Mouse (Mus musculus): ENCODE results near the gene Ccl7. TPM values are rescaled to one million over a fixed set of nuclear protein-coding genes. Genes with fewer than 3 reads are reported as not detected.

Ccl7 gene
- total RNA-seq, 2 experiments from 2014 or later = not detected

- no peak for ATAC-seq (replicated peaks; ENCODE audit: low FRiP score, poor library complexity, severe bottlenecking)
Measured at GRCm38 (mm10) chr11:82032678-82033344, 12.7 kb upstream of the Ccl7 start.

GRCm38 (mm10) chr11:82034446-82034845 is 11.1 kb upstream of the Ccl7 start:
- ATAC-seq (replicated peaks; ENCODE audit: low FRiP score, poor library complexity, severe bottlenecking) = no peak

- ATAC-seq (replicated peaks; ENCODE audit: low FRiP score, poor library complexity, severe bottlenecking) = no peak
Measured at GRCm38 (mm10) chr11:82035356-82035755, 10.2 kb upstream of the Ccl7 start, which contains the start of gene Ccl2. Ccl2 (plus strand) TSS chr11:82035571.

GRCm38 (mm10) chr11:82035857-82036256 is 9.7 kb upstream of the Ccl7 start:
- ATAC-seq (replicated peaks; ENCODE audit: low FRiP score, poor library complexity, severe bottlenecking) = no peak

- no peak for ATAC-seq (replicated peaks; ENCODE audit: low FRiP score, poor library complexity, severe bottlenecking)
Measured at GRCm38 (mm10) chr11:82038535-82038934, 7.0 kb upstream of the Ccl7 start, which contains the start of gene Gm17268. Gm17268 (minus strand) TSS chr11:82038562.

GRCm38 (mm10) chr11:82039132-82039660 is 6.3 kb upstream of the Ccl7 start:
- no peak for ATAC-seq (replicated peaks; ENCODE audit: low FRiP score, poor library complexity, severe bottlenecking)

GRCm38 (mm10) chr11:82041671-82042080 is 3.8 kb upstream of the Ccl7 start:
- no peak for ATAC-seq (replicated peaks; ENCODE audit: low FRiP score, poor library complexity, severe bottlenecking)

GRCm38 (mm10) chr11:82047746-82048415 is 2.4 kb downstream of the Ccl7 start:
- ATAC-seq (replicated peaks; ENCODE audit: low FRiP score, poor library complexity, severe bottlenecking) = no peak

- no peak for ATAC-seq (replicated peaks; ENCODE audit: low FRiP score, poor library complexity, severe bottlenecking)
Measured at GRCm38 (mm10) chr11:82053849-82054248, 8.3 kb downstream of the Ccl7 start.

- no peak for ATAC-seq (replicated peaks; ENCODE audit: low FRiP score, poor library complexity, severe bottlenecking)
Measured at GRCm38 (mm10) chr11:82057646-82058045, 12.1 kb downstream of the Ccl7 start, which contains the start of gene Ccl11. Ccl11 (plus strand) TSS chr11:82057823.

- no peak for ATAC-seq (replicated peaks; ENCODE audit: low FRiP score, poor library complexity, severe bottlenecking)
Measured at GRCm38 (mm10) chr11:82062226-82062625, 16.7 kb downstream of the Ccl7 start.

GRCm38 (mm10) chr11:82063454-82063853 is 17.9 kb downstream of the Ccl7 start:
- ATAC-seq (replicated peaks; ENCODE audit: low FRiP score, poor library complexity, severe bottlenecking) = no peak

GRCm38 (mm10) chr11:82066953-82067571 is 21.6 kb downstream of the Ccl7 start:
- no peak for ATAC-seq (replicated peaks; ENCODE audit: low FRiP score, poor library complexity, severe bottlenecking)

GRCm38 (mm10) chr11:82071076-82071475 is 25.6 kb downstream of the Ccl7 start:
- no peak for ATAC-seq (replicated peaks; ENCODE audit: low FRiP score, poor library complexity, severe bottlenecking)

- no peak for ATAC-seq (replicated peaks; ENCODE audit: low FRiP score, poor library complexity, severe bottlenecking)
Measured at GRCm38 (mm10) chr11:82072374-82072773, 26.9 kb downstream of the Ccl7 start.

- ATAC-seq (replicated peaks; ENCODE audit: low FRiP score, poor library complexity, severe bottlenecking) = no peak
Measured at GRCm38 (mm10) chr11:82072984-82073383, 27.5 kb downstream of the Ccl7 start.

GRCm38 (mm10) chr11:82073686-82074085 is 28.2 kb downstream of the Ccl7 start:
- no peak for ATAC-seq (replicated peaks; ENCODE audit: low FRiP score, poor library complexity, severe bottlenecking)

GRCm38 (mm10) chr11:82077031-82077430 is 31.5 kb downstream of the Ccl7 start:
- ATAC-seq (replicated peaks; ENCODE audit: low FRiP score, poor library complexity, severe bottlenecking) = no peak

- ATAC-seq (replicated peaks; ENCODE audit: low FRiP score, poor library complexity, severe bottlenecking) = no peak
Measured at GRCm38 (mm10) chr11:82078136-82078730, 32.7 kb downstream of the Ccl7 start.

GRCm38 (mm10) chr11:82080865-82081264 is 35.4 kb downstream of the Ccl7 start:
- ATAC-seq (replicated peaks; ENCODE audit: low FRiP score, poor library complexity, severe bottlenecking) = no peak
